Mouse (Mus musculus) adrenal gland, adult 8-10 months (tissue): ENCODE results near the gene Unk. TPM values are rescaled to one million over a fixed set of nuclear protein-coding genes. Genes with fewer than 3 reads are reported as not detected.

Experiments used
- DNase-seq: peaks from one replicate; pipeline ENCODE4 v3.0.0; 2022
- total RNA-seq, 4 experiments: library from RNA; stranded (reverse); gene quantifications; 2 replicates each; pipeline ENCODE4 v1.2.4; 2022

Gene Unk
- 10 to 100 TPM; 19.7 to 45.2 (median 29.6) TPM for total RNA-seq

DNA sequence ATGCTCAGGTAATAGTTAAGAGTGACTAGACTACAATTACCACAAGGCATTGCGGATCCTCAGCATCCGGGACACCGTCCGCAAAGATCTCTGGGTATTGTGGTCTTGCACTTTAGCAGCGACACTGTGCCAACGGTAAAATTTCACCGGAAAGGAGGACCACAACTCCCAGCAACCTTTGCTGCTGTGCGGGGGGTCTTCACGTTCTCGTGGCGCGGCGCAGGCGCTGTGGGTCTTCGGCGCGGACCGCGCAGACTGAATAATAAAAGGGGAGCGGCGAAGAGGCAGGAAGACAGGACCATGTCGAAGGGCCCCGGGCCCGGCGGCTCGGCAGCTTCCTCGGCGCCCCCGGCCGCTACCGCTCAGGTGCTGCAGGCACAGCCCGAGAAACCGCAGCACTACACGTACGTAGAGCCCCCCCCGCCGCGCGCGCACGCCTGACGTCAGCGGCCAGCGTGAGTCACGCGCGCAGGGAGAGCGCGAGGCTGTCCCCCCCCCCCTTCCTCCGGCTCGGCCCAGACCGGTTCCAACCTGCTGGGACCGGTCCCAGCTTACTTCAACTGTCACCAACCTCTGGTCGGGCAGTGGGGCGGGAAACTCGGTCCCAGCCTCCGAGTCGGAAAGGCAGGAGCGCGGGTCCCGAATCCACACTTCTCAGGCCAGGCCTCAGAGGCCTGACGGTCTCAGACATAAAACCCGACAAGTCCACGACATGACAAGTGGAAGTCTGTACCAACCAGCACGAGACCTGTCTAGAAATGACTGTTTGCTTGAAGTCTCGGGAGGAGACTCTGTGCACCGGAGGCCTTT is at the start of gene Unk:
Unk (plus strand) TSS at position 235 of the 810 bp plus-strand sequence.
- DNase-seq: peak; percentile 98

DNA sequence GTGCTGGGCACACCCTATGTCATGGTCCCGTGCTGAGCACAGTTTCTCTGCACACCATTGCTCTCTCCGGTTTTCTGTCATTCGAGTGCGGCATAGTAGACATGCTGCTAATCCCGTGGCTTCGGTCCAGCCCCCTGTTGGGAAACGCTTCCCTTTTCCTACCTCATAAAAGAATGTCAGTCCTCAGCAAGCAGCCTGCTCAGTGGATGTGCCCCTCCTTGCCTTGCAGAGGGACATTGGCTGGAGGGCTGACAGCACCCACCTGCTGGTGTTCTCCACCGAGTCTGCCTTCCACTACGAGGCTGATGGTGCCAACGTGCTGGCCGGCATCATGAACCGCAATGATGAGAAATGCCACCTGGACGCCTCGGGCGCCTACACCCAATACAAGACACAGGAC is 47.6 kb upstream of the Unk start:
- DNase-seq: no peak

DNA sequence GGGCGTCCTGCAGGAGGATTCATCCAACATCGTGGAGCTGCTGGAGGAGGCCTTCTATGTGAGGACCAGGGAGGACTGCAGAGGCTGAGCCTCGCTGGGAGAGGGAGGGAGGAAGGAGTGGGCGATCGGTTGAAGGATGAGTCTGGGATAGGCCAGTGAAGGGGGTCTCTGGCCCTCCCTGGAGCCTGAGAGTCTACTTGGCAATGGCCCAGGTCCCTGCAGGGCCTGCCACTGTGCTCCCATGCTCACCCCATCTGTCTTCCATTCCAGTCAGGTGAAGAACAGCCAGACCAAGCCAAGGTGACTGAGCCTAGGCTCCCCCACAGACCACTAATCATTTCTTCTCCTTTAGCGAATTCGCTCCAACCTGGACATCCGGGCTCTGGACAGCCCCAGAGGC is 46.8 kb upstream of the Unk start:
- DNase-seq: no peak

DNA sequence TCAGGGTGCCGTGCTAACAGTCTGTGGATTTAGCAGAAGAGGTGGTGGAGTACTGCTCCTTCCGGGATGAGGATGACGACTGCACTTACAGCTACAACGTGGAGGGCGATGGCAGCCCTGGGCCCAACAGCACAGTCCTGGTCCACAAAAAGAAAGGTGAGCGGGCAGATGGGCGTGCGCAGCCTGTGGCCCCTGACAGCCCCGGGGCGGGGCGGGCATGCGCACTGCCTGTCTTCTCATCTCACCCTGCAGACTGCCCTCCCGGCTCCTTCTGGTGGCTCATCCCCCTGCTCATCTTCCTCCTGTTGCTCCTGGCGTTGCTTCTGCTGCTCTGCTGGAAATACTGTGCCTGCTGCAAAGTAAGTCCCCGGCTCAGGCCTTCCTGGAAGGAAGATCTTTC is 40.4 kb upstream of the Unk start:
- no peak for DNase-seq

DNA sequence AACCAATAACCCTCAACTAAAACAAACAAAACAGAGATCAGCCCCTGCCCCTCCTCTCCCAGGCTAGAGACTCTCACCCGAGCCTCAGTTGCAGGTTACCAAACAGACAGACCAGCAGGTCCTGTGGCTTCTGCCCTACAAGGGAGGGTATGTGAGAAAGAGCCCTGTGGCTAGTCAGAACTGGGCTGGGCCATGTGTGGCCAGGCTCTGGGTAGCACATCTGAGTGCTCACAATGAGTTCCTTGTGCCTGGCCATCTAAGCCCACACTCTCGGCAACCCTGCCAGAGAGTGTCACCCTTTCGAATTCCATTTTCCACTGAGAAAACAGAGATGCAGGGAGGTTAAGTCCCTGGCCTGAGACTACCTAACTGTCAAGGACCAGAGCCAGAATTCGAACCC is 38.0 kb upstream of the Unk start:
- no peak for DNase-seq

DNA sequence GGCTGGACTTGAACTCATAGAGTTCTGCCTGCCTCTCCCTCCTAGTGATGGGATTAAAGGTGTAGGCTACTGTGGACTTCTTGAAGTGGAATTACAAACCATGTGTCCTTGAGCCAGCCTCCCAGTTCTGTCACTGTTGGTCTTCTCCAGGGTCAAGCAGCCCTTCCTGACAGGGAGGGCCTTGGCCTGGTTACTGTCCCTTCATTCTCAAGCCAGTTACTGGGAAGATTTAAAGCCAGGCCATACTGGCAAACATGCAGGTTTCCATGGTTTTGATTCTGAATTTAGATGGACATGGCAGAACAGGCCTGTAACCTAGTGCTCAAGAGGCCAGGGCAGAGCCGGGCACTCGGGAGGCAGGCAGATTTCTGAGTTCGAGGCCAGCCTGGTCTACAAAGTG is 34.9 kb upstream of the Unk start:
- DNase-seq: peak; percentile 33

DNA sequence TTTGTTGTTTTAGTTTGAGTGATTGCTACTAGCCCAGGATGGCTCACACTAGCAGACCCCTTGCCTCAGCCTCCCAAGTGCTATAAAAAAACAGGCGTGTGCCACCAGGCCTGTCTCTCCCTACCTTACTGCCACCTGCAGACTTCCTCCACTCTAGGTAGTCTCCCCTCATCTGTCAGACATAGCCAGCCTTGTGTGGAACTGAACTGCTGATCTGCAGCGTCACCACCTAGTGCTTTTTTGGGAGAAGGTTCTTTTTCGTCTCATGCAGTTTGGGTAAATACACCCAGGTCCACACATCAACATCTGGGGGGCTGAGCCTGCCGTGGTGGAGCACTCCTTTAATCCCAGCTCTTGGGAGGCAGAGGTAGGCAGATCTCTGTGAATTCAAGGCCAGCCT is 33.1 kb upstream of the Unk start:
- no peak for DNase-seq

DNA sequence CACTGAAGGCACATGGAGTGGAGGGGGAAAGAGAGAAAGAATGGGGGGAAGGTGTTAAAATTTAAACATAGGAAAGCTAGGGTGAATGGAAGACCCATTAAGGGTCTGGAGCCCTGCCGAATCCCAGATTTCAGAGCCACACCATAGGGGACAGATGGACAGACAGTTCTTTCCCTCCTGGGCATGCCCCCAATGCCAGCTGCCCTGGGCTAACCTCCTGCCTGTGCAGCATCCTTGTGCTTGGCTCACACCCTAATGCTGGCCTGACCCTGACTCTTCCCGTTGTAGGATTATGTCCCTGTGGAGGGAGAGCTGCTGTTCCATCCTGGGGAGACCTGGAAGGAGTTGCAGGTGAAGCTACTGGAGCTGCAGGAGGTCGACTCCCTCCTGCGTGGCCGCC is 32.5 kb upstream of the Unk start:
- no peak for DNase-seq

DNA sequence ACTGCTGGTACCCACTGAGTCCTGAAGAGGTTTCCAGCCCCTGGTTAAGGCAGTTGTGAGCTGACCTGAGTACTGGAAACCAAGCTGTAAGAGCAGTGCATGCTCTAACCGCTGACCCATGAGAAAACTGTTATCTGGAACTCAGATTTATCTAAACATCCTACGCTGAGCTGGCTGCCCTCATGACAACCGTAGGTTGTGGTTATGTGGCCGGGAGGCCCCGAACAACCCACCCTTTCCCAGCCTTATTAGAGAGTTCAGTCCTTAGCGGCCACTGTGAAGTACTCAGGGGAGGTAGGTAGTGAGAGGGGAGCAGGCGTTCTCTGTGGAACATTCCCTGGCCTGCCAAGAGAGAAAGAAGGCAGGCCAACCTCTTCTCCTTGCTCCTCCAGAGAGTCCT is 31.1 kb upstream of the Unk start:
- DNase-seq: no peak

DNA sequence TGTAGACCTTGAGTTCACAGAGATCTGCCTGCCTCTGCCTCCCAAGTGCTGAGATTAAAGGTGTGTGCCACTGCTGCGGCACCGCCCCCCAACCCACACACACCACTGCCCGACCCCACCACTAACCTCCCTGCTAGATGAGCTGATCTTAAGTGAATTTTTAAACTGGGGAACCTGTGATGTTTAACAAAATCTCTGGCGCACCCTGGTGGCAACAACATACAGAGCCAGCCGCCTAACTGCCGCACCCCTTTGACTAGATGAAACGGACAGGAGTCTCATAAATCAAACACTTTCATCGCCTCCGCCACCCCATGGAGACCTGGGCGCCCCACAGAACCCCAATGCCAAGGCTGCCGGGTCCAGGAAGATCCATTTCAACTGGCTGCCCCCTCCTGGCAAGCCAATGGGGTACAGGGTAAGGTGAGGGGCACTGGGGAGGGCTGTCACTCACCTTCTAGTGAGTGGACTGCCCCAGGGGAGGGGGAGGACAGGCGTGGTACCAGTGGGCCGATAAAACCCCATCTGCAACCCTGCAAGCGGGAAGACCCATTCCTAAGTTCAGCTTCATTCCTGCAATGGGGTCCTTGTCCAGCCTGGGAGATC is 30.5 kb upstream of the Unk start:
- peak; percentile 46 for DNase-seq

DNA sequence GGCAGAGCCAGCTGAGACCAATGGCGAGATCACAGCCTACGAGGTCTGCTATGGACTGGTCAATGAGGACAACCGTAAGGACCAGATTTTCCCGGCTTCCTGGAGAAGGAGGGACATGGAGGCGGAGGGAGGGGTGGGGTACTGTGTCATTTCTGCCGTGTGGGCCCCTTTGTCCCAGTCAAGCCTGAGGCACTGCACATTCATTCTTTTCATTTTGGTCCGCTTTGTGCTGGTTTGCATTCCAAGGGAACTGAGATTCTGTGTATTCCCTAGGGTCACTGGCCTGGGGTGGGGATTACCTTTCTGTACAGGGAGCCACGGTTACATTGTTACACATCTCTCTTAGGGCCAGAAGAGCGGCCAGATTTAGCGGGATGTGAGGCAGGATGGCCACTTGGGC is 29.5 kb upstream of the Unk start:
- no peak for DNase-seq

DNA sequence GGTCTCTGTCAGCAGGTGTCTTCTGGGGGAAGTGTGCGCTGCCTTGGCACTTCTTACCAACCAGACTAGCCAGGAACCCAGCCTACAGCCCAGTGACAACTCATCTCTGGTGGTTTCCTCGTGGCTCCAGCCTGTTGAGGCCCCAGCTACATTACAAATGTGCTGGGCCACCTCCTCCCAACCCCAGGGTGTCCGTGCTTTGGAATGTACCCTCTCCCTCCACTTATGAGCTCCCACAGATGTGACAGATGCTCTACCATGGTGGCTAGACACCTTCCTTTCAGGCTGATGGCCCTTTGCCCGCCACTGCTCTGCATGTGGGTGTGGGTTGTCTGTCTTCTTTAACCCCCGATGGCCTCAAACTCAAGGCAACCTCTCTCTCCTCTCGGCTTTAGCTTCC is 28.4 kb upstream of the Unk start:
- no peak for DNase-seq

DNA sequence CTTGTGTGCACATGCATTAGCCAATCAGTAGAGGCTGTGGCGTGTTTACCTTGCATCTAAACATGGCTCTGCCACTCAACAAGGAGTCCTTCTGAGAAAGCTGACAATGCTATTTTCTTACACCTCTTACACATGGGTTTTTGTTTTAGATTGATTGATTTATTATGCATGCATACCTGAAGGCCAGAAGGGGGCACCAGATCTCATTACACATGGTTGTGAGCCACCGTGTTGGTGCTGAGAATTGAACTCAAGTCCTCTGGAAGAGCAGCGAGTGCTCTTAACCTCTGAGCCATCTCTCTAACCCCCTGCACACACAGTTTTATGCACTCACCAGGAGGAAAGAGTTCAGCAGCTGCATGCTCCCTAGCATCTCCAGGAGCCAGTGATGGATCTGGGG is 27.2 kb upstream of the Unk start:
- no peak for DNase-seq

DNA sequence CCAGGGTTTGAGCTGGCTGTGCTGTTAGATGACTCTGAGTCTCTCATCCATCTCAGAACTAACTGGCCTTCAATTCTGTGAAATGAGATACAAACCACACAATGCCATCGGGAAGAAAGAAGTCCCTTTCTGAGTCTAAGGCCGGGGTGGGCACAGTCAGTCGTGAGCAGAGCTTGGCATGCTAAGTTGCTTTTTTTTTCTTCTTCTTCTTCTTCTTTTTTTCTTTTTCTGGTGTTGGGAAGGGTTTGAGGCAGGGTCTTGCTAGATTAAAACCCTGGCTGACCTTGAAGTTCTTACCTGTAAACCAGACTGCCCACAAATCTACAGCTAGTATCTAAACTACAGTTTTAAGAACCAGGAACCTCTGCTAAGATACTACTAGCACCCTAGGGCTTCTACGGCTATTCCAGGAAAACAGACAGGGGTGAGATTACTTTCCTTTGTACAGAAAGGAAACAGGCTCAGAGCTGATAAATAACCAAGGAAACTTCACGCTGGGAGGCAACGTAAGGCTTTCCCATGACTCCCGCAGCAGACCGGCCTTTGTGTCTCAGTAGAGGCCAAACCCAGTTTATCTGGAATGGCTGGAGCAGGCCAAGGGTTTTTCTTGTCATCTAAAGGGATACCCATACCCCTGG is 25.8 kb upstream of the Unk start:
- no peak for DNase-seq

DNA sequence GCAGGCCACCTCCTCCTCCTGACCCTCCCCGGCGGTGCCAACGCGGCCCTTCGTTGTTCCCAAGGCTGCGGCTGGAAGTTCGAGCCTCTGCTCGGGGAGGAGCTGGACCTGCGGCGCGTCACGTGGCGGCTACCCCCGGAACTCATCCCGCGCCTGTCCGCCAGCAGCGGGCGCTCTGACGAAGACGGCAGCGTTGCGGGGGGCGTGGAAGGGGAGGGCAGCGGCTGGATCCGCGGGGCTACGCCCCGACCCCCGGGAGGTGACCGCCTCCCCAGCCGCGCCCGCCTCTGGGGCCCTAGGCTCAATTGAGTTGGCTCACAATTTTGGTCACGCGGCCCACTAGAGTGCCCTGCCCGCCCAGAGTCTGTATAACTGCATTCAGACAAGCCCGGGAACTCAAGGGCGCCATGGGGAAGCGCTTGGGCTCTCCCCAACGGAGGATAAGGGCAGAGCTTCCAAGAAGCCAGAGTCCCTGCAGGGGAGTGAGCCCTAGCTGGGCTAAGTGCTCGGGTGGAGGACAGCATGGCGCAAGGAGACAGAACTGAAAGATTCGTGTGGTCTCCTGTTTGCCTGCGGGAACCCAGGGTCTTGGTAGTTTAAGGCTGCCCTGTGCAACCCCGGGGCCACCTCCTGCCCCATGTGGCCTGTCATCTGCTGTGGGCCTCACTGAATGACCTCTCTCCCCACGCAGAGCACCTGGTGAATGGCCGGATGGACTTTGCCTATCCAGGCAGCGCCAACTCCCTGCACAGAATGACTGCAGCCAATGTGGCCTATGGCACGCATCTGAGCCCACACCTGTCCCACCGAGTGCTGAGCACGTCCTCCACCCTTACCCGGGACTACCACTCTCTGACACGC is 25.1 kb upstream of the Unk start:
- DNase-seq: peak; percentile 59

DNA sequence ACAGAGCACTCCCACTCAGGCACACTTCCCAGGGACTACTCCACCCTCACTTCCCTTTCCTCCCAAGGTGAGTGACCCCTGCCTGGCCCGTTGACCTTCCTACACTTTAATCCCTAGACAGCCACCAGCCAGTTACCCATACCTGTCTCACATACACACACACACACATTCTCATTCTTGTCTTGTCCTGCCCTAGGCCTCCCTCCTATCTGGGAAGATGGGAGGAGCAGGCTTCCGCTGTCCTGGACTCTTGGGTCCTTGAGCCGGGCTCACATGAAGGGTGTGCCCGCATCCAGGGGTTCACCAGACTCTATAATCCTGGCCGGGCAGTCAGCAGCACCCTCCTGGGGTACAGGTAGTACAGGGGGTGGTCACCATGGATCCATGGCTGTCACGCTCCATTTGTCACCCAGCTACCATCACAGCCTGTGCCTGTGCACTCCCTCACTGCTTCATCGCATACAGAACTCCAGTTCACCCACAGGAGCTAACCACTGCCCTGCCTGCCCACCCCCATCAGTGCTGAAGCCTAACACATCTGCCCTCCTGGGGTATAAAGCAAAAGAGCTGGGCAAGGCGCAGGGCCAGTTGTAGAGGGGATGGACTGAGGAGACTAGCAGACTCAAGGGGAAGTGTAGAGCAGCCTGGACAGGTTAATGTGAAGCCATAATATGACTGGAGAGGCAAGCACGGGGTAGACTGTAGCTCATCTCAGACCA is 24.3 kb upstream of the Unk start:
- DNase-seq: no peak

DNA sequence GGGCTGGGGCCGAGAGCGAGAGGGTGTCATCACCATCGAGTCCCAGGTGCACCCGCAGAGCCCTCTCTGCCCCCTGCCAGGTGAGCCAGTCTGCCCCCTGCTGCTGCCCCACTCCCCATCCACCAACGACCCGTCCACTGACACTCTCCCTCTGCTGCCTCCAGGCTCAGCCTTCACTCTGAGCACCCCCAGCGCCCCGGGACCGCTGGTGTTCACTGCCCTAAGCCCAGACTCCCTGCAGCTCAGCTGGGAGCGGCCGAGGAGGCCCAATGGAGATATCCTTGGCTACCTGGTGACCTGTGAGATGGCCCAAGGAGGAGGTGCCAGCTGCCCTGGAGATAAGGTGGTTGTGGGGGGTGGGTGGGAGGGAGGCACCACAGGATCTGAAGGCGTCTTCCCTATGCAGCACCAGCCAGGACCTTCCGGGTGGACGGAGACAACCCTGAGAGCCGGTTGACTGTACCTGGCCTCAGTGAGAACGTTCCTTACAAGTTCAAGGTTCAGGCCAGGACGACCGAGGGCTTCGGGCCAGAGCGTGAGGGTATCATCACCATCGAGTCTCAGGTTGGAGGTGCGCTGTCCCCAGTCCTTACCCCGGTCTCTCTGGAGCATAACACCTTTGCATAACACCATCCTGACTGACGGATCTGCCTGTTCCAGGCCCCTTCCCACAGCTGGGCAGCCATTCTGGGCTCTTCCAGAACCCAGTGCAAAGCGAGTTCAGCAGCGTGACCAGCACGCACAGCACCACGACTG is 22.8 kb upstream of the Unk start:
- DNase-seq: no peak

DNA sequence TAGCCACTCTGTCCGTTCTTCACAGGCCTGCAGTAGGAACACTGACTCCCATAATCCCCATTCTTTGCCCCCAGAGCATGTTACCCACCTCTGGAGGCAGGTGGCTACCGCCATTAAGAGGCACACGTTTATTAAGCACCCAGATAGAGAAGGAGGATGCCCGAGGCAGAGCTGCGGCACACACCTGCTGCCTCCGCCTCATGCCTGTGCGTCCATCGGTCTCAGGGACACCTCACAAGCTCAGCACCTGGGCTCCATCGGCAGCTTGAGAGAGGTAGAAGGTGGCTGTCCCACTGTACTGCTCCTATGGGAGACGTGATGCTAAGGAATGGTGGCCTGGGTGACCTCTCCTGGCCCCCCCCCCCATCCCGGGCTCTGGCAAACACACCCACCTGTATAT is 21.7 kb upstream of the Unk start:
- no peak for DNase-seq

DNA sequence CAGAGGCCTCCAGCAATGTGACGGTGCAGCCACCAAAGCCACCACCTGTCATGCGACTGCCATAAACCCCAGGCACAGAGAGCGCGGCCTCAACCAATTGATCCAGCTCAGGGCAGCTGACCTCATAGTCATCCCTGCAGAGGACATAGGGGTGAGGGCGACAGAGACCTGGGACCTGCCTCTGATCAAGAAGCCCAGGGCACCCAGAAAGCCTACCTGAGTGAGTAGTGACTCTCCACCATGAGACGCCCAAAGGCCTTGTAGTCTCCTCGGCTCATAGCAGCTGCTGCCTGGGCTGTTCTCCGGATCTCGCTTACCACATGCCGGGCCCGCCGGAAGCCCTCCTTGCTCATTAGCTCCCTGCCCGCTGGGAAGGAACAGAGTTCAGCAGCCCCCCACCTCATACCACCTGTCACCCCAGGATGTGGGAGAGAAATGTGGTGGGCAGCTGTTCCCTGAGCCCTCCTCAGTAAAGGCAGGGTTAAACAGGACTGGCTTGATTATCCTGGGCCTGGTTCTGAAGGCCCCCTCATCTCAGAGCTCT is 21.2 kb upstream of the Unk start:
- DNase-seq: no peak

DNA sequence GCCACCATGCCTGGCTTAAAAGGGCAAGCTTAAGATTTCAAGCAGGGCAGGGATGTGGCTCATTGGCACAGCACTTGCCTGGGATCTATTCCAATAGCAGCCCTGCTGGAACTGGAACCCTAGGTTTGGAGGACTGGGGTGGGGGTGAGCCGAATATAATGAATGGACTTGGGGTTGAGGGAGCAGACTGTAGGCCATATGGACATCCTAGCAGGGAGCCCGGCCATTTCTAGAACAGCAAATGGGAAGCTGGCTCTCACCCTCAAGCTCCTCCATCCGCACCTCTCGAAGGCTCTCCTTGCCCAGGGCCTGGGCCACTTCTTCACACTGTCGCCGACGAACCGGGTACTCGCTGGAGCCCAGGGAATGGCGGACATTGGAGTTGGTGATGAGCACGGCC is 20.5 kb upstream of the Unk start:
- no peak for DNase-seq

DNA sequence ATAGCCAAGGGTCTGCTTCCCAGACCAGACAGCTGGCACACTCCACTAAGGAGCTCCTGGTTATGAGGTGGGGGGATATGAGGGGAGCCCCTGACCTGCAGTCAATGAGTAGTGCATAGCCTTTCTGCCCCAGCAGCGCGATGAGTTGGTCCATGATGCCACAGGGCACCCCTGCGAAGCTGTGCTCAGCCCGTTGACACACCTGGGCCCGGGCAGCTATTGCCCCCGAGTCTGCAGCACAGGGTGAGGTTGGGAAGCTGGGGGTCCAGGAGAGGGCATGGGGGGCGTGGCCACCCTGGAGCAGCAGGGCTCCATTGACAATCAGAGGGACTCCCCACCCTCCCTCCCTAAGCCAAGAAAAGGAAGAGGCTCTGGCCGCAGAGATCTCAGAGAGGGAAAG is 20.0 kb upstream of the Unk start:
- no peak for DNase-seq
